8 mouse cellular contexts compared by ENCODE assay signal in genomic region chr8:83697374-83698220, GRCm38 (mm10). TPM values are rescaled to one million over a fixed set of nuclear protein-coding genes. Genes with fewer than 3 reads are reported as not detected.
DNase-seq lines count a peak whose midpoint lies in the region; ATAC-seq lines count a peak whose summit lies in the region.

No protein-coding gene starts in this region.

- H3K9me3 ChIP-seq in heart, embryonic 10.5 days: no peaks in the 10 kb centered on the region
- no peaks in the 10 kb centered on the region; the same call in 1 of the 2 replicates for H3K9me3 ChIP-seq in stomach, embryonic 16.5 days (replicated peaks; ENCODE audit: control insufficient read depth, low read length)

- peaks cover 53% of the 10 kb centered on the region for H3K4me1 ChIP-seq in heart, embryonic 10.5 days
- H3K4me1 ChIP-seq in stomach, embryonic 16.5 days (ENCODE audit: control insufficient read depth, insufficient read depth, low read length): peaks cover 43% of the 10 kb centered on the region

- H3K4me3 ChIP-seq in heart, embryonic 10.5 days: peak overlapping the region; percentile 95
- peak overlapping the region; percentile 89 for H3K4me3 ChIP-seq in stomach, embryonic 16.5 days (replicated peaks; ENCODE audit: low read length)

- no peak for ATAC-seq in stomach, embryonic 16.5 days (ENCODE audit: insufficient read depth, low FRiP score)

- 42% methylated on average over 19 of the region's 19 CpGs for WGBS in heart, embryonic 10.5 days
- WGBS in stomach, embryonic 16.5 days: 34% methylated on average over 19 of the region's 19 CpGs

- no peaks in the 10 kb centered on the region for H3K27me3 ChIP-seq in heart, embryonic 10.5 days (ENCODE audit: insufficient read depth, poor library complexity, severe bottlenecking)
- no peaks in the 10 kb centered on the region for H3K27me3 ChIP-seq in stomach, embryonic 16.5 days (ENCODE audit: control insufficient read depth, insufficient read depth, low read length)

- H3K9ac ChIP-seq in stomach, embryonic 16.5 days (ENCODE audit: low read length): peak overlapping the region; percentile 97

- peaks cover 4% of the 10 kb centered on the region for H3K36me3 ChIP-seq in heart, embryonic 10.5 days
- H3K36me3 ChIP-seq in stomach, embryonic 16.5 days (ENCODE audit: control insufficient read depth, insufficient read depth, low read length): no peaks in the 10 kb centered on the region

- peak overlapping the region; percentile 94 for H3K4me2 ChIP-seq in stomach, embryonic 16.5 days (ENCODE audit: low read depth, low read length)

- peak; percentile 19 to 26 for DNase-seq in cerebellum, adult 18-20 months
- DNase-seq in cerebellum, adult 8-10 months: no peak
- DNase-seq in cerebellum, postnatal 14 days: peak; percentile 23 to 24
- DNase-seq in heart, embryonic 10.5 days (ENCODE audit: low spot score): no peak
- peak; percentile 75 for DNase-seq in kidney, adult 9 months
- DNase-seq in lung, postnatal 10 days: peak; percentile 76
- no peak for DNase-seq in natural killer cell, adult 2 months (ENCODE audit: low spot score in 2 of 2)

- peak overlapping the region; percentile 96 for H3K27ac ChIP-seq in heart, embryonic 10.5 days
- H3K27ac ChIP-seq in stomach, embryonic 16.5 days (ENCODE audit: low read length): peak overlapping the region; percentile 86

RNA-seq across cellular contexts. Expression of gene Pkn1, which starts 1.4 kb away (rescaled TPM):
- polyA plus RNA-seq in heart, embryonic 10.5 days (2016; fragmentation: Nextera tagmentation; extraction: Ambion mirVana): 21.5 and 23.2 TPM in 2 replicates
- polyA plus RNA-seq in stomach, embryonic 16.5 days (2015; fragmentation: Nextera tagmentation; extraction: Ambion mirVana): 14.7 and 19.9 TPM in 2 replicates

RNA-seq across cellular contexts. Expression of gene Ddx39, which starts 17.4 kb away (rescaled TPM):
- 221 and 253 TPM in 2 replicates for polyA plus RNA-seq in heart, embryonic 10.5 days (2016; fragmentation: Nextera tagmentation; extraction: Ambion mirVana)
- polyA plus RNA-seq in stomach, embryonic 16.5 days (2015; fragmentation: Nextera tagmentation; extraction: Ambion mirVana): 154 and 167 TPM in 2 replicates

RNA-seq across cellular contexts. Expression of gene Ptger1, which starts 31.1 kb away (rescaled TPM):
- polyA plus RNA-seq in heart, embryonic 10.5 days (2016; fragmentation: Nextera tagmentation; extraction: Ambion mirVana): 0.36 and 0.46 TPM in 2 replicates
- polyA plus RNA-seq in stomach, embryonic 16.5 days (2015; fragmentation: Nextera tagmentation; extraction: Ambion mirVana): 5.7 and 6.3 TPM in 2 replicates

RNA-seq across cellular contexts. Expression of gene Adgre5, which starts 43.5 kb away (rescaled TPM):
- polyA plus RNA-seq in heart, embryonic 10.5 days (2016; fragmentation: Nextera tagmentation; extraction: Ambion mirVana): 11.8 and 17.1 TPM in 2 replicates
- 40.5 and 45.6 TPM in 2 replicates for polyA plus RNA-seq in stomach, embryonic 16.5 days (2015; fragmentation: Nextera tagmentation; extraction: Ambion mirVana)

RNA-seq across cellular contexts. Expression of gene Gipc1, which starts 45.1 kb away (rescaled TPM):
- 204 and 214 TPM in 2 replicates for polyA plus RNA-seq in heart, embryonic 10.5 days (2016; fragmentation: Nextera tagmentation; extraction: Ambion mirVana)
- polyA plus RNA-seq in stomach, embryonic 16.5 days (2015; fragmentation: Nextera tagmentation; extraction: Ambion mirVana): 190 TPM in 2 replicates

Comparison
In these comparisons a context has a peak if more than half of its experiments do, and no peak if none do; other contexts are left out.
1. DNase-seq: peak in cerebellum, adult 18-20 months (2 of 2), cerebellum, postnatal 14 days (2 of 2), kidney, adult 9 months (single experiment) and lung, postnatal 10 days (single experiment); none in cerebellum, adult 8-10 months (single experiment), heart, embryonic 10.5 days (single experiment) and natural killer cell, adult 2 months (0 of 2).